Mouse (Mus musculus) adrenal gland, adult 2 months (tissue): ENCODE data around the gene 4933430I17Rik. TPM values are rescaled to one million over a fixed set of nuclear protein-coding genes. Genes with fewer than 3 reads are reported as not detected.
"Not testable (repeated sequence)": the region's sequence is repeated elsewhere in the genome, so short reads cannot be mapped to it uniquely, and the experiment has no call there.

ENCODE experiments used
- DNase-seq: peaks from one replicate; pipeline ENCODE4 v3.0.0; 2021
- long read RNA-seq: library from polyadenylated mRNA; stranded (forward); transcript quantifications from one replicate; pipeline ENCODE4 v2.0.0, GENCODE M21; 2021
- polyA plus RNA-seq: library from polyadenylated mRNA; depleted of rRNA; stranded (reverse); fragments of >200 nt; gene quantifications from 2 replicates; pipeline ENCODE4 v1.2.3, GENCODE M21; 2012; rRNA removed
- total RNA-seq, 2 experiments: library from RNA; stranded (reverse); gene quantifications; 2 replicates each; pipeline ENCODE4 v1.2.3; 2021

4933430I17Rik gene
- total RNA-seq (under 1 TPM; 0.14 to 0.31 TPM), polyA plus RNA-seq (0.06 TPM in 1 of 2 replicates, not detected in the other)
- long read RNA-seq, result 0 reads

GRCm38 (mm10) chr4:62524651-62525488 lies at the start of gene 4933430I17Rik, which contains the start of gene Pole3:
Gene 4933430I17Rik (plus strand): TSS chr4:62525369.
Gene Pole3 (minus strand): TSS chr4:62525068.
- peak; percentile 96 for DNase-seq

- no peak for DNase-seq
Measured at GRCm38 (mm10) chr4:62475793-62476192, 49.4 kb upstream of the 4933430I17Rik start.

- no peak for DNase-seq
Measured at GRCm38 (mm10) chr4:62477542-62478244, 47.5 kb upstream of the 4933430I17Rik start.

GRCm38 (mm10) chr4:62479593-62479936 lies 45.6 kb upstream of the 4933430I17Rik start:
- DNase-seq, result not testable (repeated sequence)

- DNase-seq, result peak; percentile 60
Measured at GRCm38 (mm10) chr4:62479937-62480708, 45.0 kb upstream of the 4933430I17Rik start, which contains the start of gene Bspry. Gene Bspry (plus strand): TSS chr4:62480053.

GRCm38 (mm10) chr4:62480709-62481605 lies 44.2 kb upstream of the 4933430I17Rik start:
- DNase-seq, result peak; percentile 51

- no peak for DNase-seq
Measured at GRCm38 (mm10) chr4:62484928-62485327, 40.2 kb upstream of the 4933430I17Rik start.

- no peak for DNase-seq
Measured at GRCm38 (mm10) chr4:62485450-62486161, 39.6 kb upstream of the 4933430I17Rik start.

- no peak for DNase-seq
Measured at GRCm38 (mm10) chr4:62486162-62486696, 38.9 kb upstream of the 4933430I17Rik start.

GRCm38 (mm10) chr4:62487172-62487571 lies 38.0 kb upstream of the 4933430I17Rik start:
- no peak for DNase-seq

GRCm38 (mm10) chr4:62487914-62488313 lies 37.3 kb upstream of the 4933430I17Rik start:
- no peak for DNase-seq

GRCm38 (mm10) chr4:62492682-62493081 lies 32.5 kb upstream of the 4933430I17Rik start:
- no peak for DNase-seq

GRCm38 (mm10) chr4:62494230-62494629 lies 30.9 kb upstream of the 4933430I17Rik start:
- no peak for DNase-seq

GRCm38 (mm10) chr4:62495946-62496345 lies 29.2 kb upstream of the 4933430I17Rik start:
- DNase-seq, result peak; percentile 58

GRCm38 (mm10) chr4:62496815-62497214 lies 28.4 kb upstream of the 4933430I17Rik start:
- peak; percentile 83 for DNase-seq

GRCm38 (mm10) chr4:62500799-62501198 lies 24.4 kb upstream of the 4933430I17Rik start:
- no peak for DNase-seq

GRCm38 (mm10) chr4:62501534-62501933 lies 23.6 kb upstream of the 4933430I17Rik start:
- no peak for DNase-seq

- DNase-seq, result peak; percentile 95
Measured at GRCm38 (mm10) chr4:62501964-62502732, 23.0 kb upstream of the 4933430I17Rik start.

GRCm38 (mm10) chr4:62502969-62503368 lies 22.2 kb upstream of the 4933430I17Rik start:
- DNase-seq, result no peak
